Mouse (Mus musculus) inflammation-experienced regulatory T-cells, adult 6 months (primary cell): ENCODE measurements around the gene Ica1l. TPM values are rescaled to one million over a fixed set of nuclear protein-coding genes. Genes with fewer than 3 reads are reported as not detected.
"Not testable (repeated sequence)": the region's sequence is repeated elsewhere in the genome, so short reads cannot be mapped to it uniquely, and the experiment has no call there.

Source experiments
- ATAC-seq: one replicate; pipeline ENCODE4 v1.8.0; 2017
- polyA plus RNA-seq, 3 experiments: library from polyadenylated mRNA; unstranded; fragments of 100-300 nt; shearing (Covaris generic); gene quantifications; one replicate each; pipeline ENCODE4 v1.2.1; 2017

The Ica1l gene
- 1 to 10 TPM in 2 of 3 experiments, under 1 TPM in 1; 0.84 to 3.0 (median 2.7) TPM for polyA plus RNA-seq

DNA sequence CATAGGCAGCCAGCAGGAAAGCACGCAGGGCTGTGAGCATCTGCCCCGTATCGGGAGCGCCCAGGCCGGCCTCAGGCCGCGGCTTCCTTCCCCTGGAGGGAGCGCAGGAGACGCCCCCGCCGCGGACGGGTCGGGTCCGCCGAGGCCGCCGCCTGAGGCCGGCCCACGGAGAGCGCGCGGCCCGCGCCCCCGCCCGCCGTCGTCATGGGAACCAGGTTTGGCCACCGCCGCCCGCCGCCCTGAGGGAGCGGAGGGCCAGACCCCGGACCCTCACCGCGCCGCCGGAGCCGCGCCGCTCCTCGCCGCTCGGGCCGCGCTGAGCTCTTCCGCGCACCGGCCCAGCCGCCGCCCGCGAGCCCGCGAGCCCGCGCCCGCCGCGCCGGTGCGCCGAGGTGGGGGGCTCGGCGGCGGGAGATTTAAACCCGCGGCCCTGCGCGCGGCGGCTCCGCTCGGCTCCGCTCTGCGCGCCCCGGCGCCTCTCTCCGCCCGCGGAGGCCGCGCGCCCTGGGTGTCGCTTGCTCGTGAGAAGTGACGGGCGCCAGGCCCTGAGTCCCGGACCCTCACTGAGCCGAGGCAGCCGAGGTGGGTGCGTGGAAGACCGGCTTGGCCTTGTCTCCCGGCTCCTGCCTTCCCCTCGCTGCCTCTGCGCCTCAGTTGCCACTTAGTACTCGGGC lies at the start of gene Ica1l:
Ica1l (minus strand) TSS at position 389 of the 674 bp plus-strand sequence.
- ATAC-seq = peak; percentile 69

- ATAC-seq = no peak
These were observed 33.4 kb upstream of the Ica1l start for GRCm38 (mm10) chr1:60076411-60076810.

- no peak for ATAC-seq
These were observed 32.6 kb upstream of the Ica1l start for GRCm38 (mm10) chr1:60075590-60075989.

- ATAC-seq = peak; percentile 48
These were observed 32.0 kb upstream of the Ica1l start for GRCm38 (mm10) chr1:60074935-60075334.

- peak; percentile 65 for ATAC-seq
These were observed 27.7 kb upstream of the Ica1l start for GRCm38 (mm10) chr1:60070725-60071124.

- no peak for ATAC-seq
These were observed 13.3 kb upstream of the Ica1l start for GRCm38 (mm10) chr1:60056310-60056709.

- ATAC-seq = no peak
These were observed 11.7 kb upstream of the Ica1l start for GRCm38 (mm10) chr1:60054659-60055058.

DNA sequence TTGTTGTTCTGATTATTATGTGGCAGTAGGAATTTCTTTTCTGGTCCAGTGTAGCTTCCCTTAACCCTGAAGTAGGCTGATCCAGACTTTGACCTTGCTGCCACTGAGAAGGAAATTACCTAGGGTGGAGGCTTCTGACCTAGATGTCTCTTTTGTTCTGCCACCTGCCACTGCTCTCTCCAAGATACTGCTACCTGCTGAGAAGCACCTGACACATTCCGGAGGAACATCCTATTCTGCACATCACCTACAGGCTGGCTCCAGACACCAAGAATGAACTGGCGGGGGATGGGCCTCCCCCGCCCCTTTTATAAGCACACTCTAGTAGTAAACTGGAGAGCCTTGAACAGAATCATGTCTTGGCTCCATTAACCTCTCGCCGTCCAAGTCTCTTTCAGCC lies 4.5 kb upstream of the Ica1l start:
- not testable (repeated sequence) for ATAC-seq

GRCm38 (mm10) chr1:60044595-60044994 lies 1.6 kb upstream of the Ica1l start:
- ATAC-seq = no peak

DNA sequence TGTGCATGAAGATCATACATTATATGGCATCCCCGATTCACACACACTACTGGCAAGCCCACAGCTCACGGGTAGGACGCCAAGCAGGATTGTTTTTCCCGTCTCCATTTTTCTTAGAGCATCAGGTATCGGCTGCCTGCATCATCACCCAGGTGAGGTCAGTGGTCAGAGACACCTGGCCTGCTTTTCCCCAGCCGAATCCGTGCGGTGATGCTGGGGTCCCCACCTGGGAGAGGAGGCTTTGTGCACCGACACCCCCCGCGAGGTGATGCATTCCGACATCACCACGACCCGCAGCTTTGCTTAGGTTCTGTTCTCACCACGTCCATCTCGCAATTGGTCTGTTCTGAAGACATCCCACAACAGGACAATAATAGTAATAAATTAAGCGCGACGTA lies 587 bp downstream of the Ica1l start:
- ATAC-seq = no peak

GRCm38 (mm10) chr1:60035044-60035443 lies 7.9 kb downstream of the Ica1l start:
- no peak for ATAC-seq

DNA sequence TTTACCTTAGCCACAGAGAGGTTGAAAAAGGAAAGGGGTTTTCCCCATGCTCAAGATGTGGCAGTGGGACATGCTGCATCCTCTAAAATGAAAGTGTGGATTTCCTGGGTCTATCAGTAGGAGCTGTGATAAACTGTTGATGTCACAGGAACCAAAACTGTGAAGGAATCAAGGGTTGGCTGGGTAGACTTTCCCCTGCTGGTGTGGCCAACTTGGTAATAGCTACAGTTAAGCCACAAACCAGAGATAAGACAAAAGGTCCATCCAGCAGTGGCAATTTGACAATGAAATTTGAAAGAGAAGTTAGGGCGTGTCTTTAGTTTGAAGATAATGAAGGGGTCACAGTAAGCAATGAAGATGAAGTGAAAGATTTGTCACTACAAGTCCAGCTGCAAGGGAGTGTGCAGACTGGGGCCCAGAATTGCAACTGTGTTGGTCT lies 25.9 kb downstream of the Ica1l start:
- ATAC-seq = peak; percentile 77

GRCm38 (mm10) chr1:60016136-60016611 lies 26.8 kb downstream of the Ica1l start:
- peak; percentile 68 for ATAC-seq

- no peak for ATAC-seq
These were observed 27.5 kb downstream of the Ica1l start for GRCm38 (mm10) chr1:60015511-60015910.

GRCm38 (mm10) chr1:60013779-60014178 lies 29.2 kb downstream of the Ica1l start:
- no peak for ATAC-seq

- no peak for ATAC-seq
These were observed 34.2 kb downstream of the Ica1l start for GRCm38 (mm10) chr1:60008743-60009142.

DNA sequence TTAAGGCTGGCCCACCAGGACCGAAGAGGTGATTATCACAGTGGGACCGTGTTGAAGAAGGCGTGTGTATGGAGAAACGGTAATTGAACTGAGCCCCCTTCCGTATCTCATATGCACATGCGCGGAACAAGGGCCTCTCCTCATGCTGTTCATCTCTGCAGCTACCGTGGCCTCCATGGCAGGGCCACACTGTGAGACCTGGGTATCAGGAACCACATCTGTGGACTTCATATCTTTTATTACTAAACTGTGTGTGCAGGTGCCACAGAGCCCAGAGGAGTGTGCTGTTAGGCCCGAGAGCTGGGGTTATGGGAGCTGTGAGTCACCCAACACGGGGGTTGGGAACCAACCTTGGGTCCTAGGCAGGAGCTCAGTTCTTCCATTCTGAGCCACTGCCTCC lies 35.6 kb downstream of the Ica1l start:
- ATAC-seq = no peak

- ATAC-seq = no peak
These were observed 42.7 kb downstream of the Ica1l start for GRCm38 (mm10) chr1:60000319-60000718.

DNA sequence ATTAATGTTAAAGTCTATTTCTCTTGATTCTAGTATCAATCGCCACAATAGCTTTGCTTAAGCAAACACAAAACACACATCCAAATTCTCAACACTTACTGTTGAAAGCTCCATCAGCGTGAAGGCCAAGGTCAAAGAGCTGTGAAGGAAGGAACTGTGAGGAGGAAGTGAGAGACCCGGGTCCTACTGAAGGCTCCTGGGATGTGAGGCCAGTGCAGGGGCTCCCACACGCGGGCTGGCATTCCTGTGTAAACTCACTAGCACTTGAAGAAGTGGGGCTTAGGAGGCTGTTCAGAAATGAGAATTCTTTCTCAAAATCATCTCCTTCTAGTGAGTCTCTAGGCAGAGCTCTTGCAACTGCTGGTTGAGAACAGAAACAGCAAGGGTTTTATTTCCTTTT lies 45.6 kb downstream of the Ica1l start:
- ATAC-seq = no peak

GRCm38 (mm10) chr1:59995646-59996045 lies 47.3 kb downstream of the Ica1l start:
- no peak for ATAC-seq

DNA sequence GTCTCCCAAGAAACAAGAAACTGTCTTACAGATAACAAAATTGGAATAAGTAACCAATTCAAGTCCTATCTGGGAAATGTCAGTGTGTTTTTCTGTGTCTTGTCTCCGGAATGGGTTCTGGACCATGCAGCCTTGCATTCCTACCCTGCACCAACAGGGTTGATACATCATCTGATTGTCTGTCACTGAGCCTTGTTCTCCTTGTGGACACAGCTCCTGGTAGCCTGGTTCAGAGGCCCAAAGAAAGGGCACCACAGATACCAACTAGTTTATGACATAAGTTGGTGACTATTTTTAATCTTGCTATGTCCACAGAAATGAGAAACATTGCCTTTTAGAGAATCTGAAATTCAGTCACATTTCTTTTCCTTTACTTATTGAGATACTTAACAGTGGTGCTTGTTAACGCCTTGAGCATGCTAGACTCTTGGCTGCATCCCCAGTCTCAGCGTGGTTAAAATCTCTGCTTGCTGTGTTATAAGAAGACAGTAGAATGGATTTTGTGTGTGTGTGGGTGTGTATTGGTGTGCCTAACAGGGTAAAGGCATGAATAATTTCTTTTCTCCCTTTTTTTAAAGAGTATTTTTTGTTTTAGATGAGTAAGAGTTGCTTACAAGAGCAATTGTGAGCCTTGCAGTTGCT lies 55.5 kb downstream of the Ica1l start:
- ATAC-seq = no peak

- no peak for ATAC-seq
These were observed 56.4 kb downstream of the Ica1l start for GRCm38 (mm10) chr1:59986626-59987025.

DNA sequence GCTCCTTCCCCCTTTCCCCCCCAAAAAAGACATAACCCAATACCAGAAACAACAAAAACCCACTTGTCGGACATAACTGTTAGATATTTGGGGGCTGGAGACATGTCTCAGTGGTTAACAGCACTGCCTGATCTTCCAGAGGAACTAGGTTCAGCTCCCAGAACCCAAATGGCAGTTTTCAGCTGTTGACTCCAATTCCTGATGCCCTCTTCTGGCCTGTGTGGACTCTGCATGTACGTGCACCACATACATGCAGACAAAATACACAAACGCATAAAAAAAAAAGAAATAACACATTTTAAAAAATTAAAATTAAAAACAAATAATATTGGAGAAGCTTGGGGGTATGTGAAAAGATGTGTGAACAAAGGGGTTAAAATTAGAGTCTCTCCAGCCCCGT lies 75.7 kb downstream of the Ica1l start:
- no peak for ATAC-seq

GRCm38 (mm10) chr1:59966171-59966785 lies 76.7 kb downstream of the Ica1l start:
- ATAC-seq = no peak
